Mouse (Mus musculus) layer of hippocampus, postnatal 14 days (tissue): Measurements from ENCODE around the gene Hif1an. TPM values are rescaled to one million over a fixed set of nuclear protein-coding genes. Genes with fewer than 3 reads are reported as not detected.

Experiments used
- DNase-seq, 2 experiments: peaks; one replicate each; pipeline ENCODE4 v3.0.0; 2021 to 2022; ENCODE audit warnings: low spot score in 2 of 2, mixed read lengths in 1 of 2
- long read RNA-seq, 2 experiments: library from polyadenylated mRNA; stranded (forward); transcript quantifications; one replicate each; pipeline ENCODE4 v2.0.0; 2021
- total RNA-seq, 2 experiments: library from RNA; stranded (reverse); gene quantifications; 2 replicates each; pipeline ENCODE4 v1.2.3; 2021

The Hif1an gene
- total RNA-seq = 10 to 100 TPM; 30.5 to 31.2 TPM
- long read RNA-seq, experiment 1, full-length matches to known transcripts = 11 of 14 reads
- long read RNA-seq, experiment 1, partial matches to known transcripts = 1 of 14 reads
- long read RNA-seq, experiment 1, other reads (novel, unspliced or antisense) = 2 of 14 reads
- long read RNA-seq, experiment 2, full-length matches to known transcripts = 7 of 17 reads
- long read RNA-seq, experiment 2, partial matches to known transcripts = 3 of 17 reads
- long read RNA-seq, experiment 2, other reads (novel, unspliced or antisense) = 7 of 17 reads

DNA sequence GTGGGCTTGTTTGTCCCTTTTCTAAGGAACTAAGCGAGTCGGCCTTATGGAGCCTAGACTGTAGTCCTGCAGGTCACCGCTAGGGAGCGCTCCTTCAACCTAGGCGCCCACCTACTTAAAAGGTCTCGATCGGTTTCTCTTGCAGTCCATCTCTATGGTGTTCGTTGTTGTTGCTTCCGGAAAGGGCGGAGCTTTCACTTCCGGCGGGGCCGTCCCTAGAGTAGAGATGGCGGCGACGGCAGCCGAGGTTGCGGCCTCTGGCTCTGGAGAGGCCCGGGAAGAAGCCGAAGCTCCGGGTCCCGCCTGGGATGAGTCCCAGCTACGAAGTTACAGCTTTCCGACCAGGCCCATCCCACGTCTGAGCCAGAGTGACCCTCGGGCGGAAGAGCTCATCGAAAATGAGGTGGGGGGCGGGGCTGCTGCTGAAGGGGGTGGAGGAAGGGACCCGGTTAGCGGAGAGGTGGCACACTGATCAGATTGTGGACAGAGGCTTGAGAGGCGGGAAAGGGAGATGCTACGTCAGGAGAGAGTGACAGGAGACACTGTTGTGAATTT, at the start of gene Hif1an:
Gene Hif1an (plus strand): TSS at position 199 of the 555 bp plus-strand sequence.
- peak; percentile 91 to 96 for DNase-seq

DNA sequence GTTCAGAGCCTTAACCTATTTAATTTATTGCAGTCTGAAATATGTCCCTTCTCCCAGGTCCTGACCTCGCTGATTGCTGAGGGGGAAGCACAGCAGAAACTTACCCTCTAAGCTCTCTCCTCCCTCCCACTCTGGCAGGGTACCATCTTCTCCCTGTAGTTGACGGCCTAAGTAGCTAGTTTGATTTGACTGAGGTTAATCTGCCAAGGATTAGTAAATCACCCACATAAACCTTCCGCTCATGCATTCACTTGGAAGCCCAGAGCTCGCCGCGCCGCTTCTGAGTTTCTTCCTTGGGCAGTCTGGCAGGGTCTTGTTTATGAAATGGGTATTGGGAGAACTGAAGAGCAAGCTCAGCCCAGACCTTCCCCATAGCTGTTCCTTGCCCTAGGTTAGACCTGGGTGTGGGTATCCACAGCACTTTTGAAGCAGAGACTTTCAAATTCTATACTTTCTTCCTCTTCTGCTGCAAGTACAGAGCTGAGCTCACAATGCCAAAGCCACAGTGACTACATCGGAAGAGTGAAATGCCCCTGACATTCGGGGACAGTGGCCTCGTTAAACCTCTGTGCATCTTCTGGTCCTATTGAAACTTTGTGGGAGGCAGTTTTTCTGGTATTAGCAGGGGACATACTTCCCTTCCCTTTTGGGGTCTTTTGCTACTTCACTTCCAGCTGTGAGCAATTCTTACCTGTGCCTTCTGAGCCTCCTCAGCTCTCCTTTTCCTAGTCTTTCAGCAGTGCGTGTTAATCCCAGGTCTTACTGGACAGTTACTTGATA, 49.4 kb upstream of the Hif1an start:
- DNase-seq = no peak

DNA sequence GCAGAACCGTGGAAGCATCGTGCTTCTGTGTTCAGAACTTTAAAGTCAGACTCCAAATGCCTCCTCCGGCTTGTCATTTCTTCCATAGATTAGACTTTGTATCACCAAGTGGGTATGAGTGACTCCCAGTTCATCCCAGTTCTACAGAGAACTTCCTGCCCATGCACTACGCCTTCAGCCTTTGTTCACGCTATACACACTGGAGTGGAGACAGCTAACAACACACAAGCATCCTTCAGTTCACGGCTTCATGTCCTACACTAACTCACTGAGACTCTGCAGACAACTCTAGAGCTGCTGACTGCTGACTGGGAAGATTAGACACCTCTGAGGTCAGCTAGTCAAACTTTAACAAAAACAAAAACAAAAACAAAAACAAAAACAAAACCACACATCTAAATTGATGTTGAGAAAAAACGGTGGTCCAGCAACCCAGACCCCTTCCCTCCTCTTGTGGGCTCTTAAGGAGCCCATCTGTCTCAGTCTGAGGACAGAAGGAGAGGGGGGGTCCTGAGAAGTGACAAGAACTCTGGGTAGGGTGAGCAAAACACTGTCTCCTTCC, 48.6 kb upstream of the Hif1an start:
- DNase-seq = no peak

DNA sequence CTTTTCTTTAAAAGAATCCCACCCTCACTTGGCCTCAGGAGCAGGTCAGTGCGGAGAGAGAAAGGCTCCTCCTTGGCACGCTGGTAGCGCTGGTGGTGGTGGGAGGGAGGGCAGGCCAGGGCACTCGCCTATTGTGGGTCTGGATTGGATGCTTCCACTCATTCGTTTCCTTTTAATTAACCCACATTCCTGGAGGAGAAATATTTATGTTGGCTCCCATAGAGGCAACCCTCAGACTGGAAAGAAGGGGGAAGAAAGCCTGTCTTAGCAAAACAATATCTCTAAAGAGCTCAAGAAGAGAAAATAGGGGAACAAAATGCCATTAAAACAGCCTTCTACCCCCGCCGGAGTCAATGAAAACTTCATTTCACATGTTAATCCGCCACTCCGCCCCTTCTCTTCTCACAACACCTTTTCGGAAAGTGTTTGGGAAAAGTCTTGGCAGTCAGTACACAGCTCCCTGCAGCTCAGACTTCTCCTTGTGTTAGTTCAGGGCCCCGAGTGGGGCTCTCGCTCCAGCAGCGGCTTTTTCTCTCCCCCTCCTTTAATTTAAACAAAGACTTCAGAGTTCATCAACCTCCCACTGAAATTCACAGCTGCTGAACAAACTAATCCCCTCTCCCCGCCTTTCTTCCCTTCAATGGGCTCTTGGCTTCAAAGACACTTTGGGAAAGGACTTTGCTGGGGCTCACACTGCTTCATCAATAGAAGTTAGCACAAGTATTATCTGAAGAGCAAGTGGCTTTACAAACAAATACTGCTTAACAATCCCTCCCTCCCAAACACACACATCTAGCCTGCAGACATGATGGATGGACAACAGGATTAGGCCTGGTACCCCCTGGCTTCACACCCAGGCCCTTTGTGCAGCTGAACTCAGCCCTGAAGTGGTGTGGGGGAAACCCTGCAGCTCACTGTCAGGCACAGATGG, 47.9 kb upstream of the Hif1an start:
- DNase-seq = no peak

DNA sequence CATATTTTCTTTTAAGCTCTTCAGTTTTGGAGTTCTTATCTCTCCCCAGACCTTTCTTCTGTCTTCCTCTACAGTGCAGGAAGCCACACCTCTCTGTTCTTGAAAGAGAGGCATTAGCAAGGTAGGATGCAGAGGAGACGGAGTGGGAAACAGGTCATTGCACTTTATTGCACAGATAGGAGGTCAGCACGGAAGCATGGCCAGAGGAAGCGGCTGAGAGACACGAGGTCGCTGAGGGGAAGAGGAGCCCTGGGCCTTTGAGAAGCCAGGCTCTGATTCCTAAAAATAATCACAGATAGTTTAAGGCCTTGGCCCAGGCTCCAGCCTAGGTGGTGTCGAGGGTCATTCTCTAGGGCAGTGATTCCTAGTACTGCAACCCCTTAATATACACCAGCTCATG, 46.9 kb upstream of the Hif1an start:
- no peak for DNase-seq

DNA sequence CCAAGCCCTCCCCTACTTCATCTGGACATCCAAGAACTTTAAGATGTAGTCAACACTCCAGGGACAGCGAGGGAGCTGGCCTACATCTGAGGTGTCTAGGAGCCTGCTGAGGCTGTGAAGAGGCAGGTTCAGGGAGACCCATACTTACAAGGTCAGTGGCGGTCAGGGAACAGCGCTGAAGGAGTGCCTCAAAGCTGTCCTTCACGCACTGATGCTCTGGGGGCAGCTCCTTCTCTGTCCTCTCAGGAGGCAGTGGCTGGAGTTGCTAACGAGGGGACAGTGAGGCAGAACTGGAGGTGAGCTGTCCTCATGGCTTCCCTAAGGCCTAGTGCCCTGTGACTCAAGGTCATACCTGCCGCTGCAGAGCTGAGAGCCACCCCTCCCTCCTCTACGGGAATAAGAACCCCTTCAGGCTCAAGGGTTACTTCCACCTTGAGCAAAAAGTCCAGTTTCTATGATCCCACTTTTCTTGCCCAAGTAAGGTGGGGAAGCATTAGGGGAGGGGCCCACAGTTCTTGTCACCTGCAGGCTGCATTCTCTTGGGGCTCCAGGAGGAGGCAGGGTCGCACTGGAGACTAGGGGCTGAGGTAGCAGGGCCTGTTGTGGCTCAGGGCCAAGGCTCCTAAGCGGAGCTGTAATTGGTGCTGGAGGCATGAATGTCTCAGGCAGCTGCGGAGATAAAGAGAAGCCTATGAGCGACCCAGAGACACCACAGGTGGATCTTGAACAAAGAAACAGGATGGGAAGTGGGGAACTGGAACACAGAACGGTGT, 44.5 kb upstream of the Hif1an start:
- DNase-seq = no peak

DNA sequence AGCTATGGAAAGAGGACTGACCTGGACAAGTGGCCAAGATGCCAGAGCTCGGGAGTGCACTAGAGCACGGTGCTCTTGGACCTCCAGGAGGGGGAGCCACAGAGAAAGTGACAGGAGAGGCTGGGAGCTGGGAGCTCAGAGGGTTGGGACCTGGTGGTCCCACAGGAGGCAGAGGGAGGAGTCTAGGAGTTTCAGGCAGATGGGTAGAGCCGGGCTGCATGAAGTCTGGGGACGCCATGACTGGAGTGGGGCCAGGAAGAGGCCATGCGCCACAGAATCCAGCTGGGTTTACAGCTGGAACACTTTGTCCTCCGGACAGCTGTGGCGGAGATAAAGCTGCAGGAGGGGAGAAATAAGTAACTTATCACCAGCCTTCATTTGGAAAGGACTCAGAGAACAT, 43.5 kb upstream of the Hif1an start:
- no peak for DNase-seq

DNA sequence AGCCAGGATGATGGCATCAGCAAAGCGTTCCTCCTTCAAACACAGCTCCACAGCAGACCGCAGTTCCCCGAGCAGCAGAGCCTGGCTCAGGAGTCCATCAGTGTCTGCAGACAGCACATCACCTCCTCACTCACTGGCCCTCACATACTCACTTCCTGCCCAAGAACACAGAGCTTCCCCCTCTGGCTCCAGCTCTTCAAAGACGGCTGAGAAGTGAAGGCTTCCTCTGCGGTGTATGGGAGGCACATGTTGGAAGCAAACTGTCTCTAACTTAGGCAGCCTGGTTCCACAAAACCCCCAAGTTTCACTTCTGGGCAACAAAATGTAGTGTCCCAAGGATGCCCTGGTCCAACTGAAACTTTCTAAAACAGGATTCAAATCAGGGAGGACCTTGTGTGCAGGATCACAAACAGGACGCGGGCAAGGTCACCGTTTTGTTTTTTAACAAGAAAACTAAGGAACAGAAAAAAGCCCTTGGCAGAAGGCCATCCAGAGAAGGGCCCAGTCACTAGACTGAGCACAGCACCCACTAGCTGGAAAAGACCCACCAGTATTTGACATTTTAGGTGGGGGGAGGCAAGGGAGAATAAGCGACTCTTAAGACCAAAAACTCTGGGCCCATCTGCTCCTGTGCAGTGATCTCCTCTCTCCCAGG, 37.0 kb upstream of the Hif1an start:
- DNase-seq = no peak

DNA sequence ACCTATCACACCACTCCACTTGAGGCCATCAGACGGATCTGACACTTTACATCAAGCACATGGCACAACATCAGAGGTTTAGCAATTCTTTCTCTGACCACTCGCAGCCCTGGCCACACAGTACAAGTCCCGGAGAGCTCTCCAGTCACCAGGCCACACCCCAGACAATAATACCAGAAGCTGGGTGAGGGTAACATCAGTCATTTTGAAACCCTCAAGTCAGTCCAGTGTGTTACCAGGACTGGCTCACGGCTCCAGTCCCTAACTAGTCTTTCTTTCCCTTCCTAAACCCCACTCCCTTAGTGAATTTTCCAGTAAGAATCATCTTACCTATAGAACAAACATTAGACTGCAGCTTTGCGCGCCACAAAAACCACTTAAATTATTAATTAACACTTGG, 32.6 kb upstream of the Hif1an start:
- DNase-seq = no peak

DNA sequence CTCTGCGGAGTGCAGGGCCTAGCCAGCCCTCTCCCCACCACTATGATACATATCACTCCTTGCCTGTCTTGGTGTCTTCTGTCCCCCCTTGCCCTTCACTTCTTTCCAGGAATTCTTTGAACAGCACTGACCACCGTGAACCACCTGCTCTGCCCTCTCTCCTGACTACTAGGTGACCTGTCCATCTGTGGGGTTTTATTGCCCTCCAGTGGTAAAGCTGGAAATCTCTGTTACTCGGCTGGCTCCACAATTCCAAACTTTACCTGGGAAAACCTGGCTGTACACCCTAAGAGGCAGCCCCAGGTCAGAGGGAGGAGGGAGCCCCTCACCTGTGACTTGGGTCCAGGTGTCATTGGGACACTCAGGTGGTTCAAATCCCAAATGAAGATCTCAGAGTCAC, 27.3 kb upstream of the Hif1an start:
- no peak for DNase-seq

DNA sequence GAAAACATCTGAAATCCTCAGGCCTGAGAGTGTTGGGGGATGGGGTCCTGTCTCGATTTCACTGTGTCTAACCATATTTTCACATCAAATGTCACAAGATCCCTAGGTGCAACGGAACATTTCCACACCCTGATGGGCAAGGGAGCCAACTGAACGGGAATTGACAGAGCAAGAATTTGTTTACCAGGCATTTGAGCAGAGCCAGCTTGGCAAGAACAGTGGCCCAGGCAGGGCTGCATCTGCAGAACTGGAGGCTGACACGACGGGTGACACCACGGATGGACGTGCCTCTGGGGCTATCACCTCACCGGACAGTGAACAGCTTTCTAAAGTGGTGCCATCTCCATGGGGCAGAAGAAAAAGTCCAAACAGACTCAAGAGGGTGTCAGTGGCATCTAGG, 25.2 kb upstream of the Hif1an start:
- no peak for DNase-seq

DNA sequence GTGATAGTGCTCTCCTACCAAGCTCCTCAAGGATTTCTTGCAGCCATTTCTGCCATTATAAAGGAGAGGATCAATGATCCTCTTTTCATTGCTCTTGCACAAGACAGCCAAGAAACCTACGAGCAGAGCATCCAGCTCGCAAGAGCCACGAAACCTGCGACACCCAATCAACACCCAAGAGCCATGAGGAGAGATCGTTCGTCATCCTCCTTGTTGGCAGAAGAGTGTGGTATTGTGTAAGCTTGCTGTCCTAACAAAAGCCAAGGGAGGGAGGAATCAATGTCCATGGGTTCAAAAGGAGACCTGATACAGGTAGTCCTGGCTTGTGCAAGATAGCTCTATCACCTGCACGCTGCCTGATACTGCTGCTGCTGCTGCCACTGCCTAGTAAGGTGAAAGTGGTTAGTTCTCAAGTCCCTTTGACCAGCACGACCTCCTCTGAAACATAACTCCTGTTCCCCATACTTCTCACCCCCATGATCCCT, 19.9 kb upstream of the Hif1an start:
- DNase-seq = no peak

DNA sequence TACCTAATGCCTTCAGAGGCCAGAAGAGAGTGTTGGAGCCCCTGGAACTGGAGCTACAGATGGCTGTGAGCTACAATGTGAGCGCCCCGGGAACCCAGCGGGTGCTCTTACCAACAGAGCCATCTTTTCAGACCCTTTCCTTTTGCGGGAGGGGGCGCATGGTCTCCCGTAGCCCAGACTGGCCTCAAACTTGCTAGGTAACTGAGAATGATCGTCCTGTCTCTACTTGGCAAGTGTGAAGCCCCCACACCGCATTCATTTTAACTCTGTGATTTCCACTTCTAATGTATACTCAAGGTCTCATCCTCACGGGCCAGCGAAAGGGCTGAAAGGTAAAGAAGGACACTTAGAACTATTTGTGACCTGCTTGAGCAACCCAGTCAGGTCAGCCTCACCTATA, 18.3 kb upstream of the Hif1an start:
- DNase-seq = no peak

DNA sequence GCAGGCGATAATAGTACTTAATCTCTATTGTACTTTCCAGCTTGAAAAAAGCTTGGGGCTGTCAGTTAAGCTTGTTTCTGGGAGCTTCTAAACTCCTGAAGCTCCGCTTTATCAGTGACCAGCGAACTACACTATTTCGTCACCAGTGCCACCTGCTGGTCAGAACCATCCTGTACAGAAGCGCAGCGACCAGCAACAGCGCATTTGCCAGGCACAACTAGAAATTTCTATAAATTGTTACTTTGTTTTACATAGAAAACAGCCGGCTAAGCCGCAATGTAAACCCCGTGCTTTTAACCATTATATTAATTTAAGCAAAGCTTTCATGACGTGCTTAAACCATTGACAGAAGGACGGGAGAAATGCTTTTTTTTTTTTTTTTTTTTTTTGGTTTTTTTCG, 17.9 kb upstream of the Hif1an start:
- DNase-seq = peak; percentile 59 to 65

DNA sequence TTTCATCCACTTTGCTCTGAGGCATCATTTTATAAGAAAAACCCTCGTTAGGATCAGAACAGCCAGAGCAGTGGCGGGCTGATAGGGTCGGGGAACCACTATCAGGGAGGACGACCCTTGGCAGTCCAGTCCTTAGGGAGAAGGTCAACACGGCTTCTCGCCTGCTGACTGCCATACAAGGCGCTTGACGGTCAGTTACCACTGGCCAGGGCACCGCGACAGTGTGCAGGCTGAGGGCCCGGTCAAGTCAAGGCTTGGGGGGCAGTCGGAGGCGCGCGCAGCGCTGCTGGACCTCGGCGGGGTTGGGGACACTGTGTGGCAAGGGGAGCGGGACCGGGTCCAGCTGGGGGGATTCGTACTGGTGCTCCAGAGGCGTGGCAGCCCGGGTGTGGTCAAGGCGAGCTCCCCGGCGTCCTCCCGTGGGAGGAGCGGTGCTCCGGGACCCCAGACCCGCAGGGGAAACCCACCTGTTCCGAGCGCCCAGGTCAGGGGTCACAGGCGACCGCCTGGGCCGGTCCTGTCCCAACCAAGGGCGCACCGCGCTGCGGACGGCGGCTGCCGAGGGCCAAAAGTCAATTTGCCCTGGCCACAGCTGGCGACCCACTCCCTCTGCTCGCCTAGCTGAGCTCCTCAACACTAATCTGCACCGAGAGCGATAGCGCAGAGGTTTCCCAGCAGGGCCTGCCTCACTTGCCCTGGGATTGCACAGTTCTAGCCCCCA, 17.2 kb upstream of the Hif1an start, which contains the start of gene Sec31b:
Gene Sec31b (minus strand): TSS at position 544 of the 721 bp plus-strand sequence.
- DNase-seq = no peak

DNA sequence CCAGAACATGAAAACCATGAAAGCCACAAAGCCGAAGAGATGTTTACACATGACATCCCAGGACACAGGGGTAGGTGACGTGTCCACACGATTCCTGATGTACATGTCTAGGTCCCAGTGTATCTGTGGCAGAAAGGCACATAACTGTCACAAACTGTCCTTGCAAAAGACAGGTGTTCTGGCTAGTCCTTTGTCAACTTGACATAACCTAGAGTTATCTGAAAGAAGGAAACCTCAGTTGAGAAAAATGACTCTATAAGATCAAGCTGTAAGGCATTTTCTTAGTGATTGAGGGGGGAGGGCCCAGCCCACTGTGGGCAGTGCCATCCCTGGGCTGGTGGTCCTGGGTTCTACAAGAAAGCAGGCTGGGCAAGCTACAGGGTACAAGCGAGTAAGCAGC, 9.9 kb upstream of the Hif1an start, which contains the start of gene Gm20538:
Gene Gm20538 (minus strand): TSS at position 101 of the 400 bp plus-strand sequence.
- DNase-seq = no peak

DNA sequence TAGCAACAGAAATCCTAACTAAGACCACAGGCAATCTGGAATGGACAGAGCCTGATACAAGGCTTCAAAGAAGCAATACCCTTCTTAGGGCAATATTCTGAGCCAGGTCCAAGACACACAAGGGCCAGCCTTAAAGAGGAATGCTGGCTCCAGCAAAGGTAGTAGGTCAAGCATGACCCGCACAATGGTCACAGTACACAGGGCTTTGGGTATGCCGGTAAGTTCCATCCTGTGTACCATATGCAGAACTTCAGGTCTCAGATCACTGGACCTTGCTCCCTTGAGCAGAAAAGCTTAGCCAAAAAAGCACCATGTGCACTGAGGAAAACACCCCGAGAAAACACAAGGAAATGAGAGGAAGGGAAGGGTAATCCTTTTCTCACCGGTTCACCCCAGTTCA, 9.4 kb upstream of the Hif1an start:
- no peak for DNase-seq

DNA sequence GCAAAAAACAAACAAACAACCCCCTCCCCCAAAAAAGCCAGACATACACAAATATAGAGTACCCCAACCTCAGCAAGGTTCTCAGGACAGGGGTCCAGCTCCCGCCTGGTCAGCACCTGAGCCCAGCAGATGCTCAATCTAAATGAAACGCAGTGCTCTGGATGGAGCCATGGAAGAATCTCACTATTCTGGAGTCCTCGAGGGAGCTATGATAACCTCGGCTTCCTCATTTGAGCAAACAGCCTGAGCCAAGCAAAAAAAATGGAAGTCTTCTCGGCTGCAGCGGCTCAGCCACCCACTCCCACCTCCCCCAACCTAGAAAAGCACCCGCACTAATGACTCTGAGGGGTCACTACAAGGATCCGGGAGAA, 8.2 kb upstream of the Hif1an start:
- DNase-seq = no peak
